Mouse (Mus musculus) liver, embryonic 15.5 days (tissue): ENCODE measurements at regions not wholly inside any gene's neighbourhood (a gene's known extent, or its start where the extent isn't known, plus 50 kb on each side); places are given as distances from the start of the nearest gene placed in this dataset.
"Not testable (repeated sequence)": the region's sequence is repeated elsewhere in the genome, so short reads cannot be mapped to it uniquely, and the experiment has no call there.

Source experiments
- ATAC-seq: fragments of 200-750 bp; cut with Nextera tagmentation; 2 replicates; pipeline ENCODE4 v1.8.0; 2017; ENCODE audit warnings: moderate number of reproducible peaks, mild to moderate bottlenecking, moderate library complexity; ENCODE audit not compliant: insufficient read depth
- H3K27ac ChIP-seq: fragments of 300-500 bp; sonication (generic); replicated peaks from 2 replicates; pipeline ENCODE4 v1.5.1; 2015; ENCODE audit warnings: mild to moderate bottlenecking, inconsistent platforms
- H3K27me3 ChIP-seq: fragments of 300-500 bp; sonication (generic); 2 replicates; pipeline ENCODE4 v1.6.1; 2015; ENCODE audit warnings: mild to moderate bottlenecking, inconsistent platforms
- H3K36me3 ChIP-seq: fragments of 300-500 bp; sonication (generic); replicated peaks from 2 replicates; pipeline ENCODE4 v1.6.1; 2015; ENCODE audit warnings: moderate library complexity, mild to moderate bottlenecking, inconsistent platforms
- H3K4me1 ChIP-seq: fragments of 300-500 bp; sonication (generic); replicated peaks from 2 replicates; pipeline ENCODE4 v1.6.1; 2015; ENCODE audit warnings: inconsistent platforms
- H3K4me2 ChIP-seq: fragments of 300-500 bp; sonication (generic); 2 replicates; pipeline ENCODE4 v1.6.1; 2015; ENCODE audit warnings: moderate library complexity, mild to moderate bottlenecking, inconsistent platforms
- H3K4me3 ChIP-seq: fragments of 300-500 bp; sonication (generic); replicated peaks from 2 replicates; pipeline ENCODE4 v1.5.1; 2015; ENCODE audit warnings: mild to moderate bottlenecking, inconsistent platforms
- H3K9ac ChIP-seq: fragments of 300-500 bp; sonication (generic); 2 replicates; pipeline ENCODE4 v1.6.1; 2015; ENCODE audit warnings: moderate library complexity, mild to moderate bottlenecking, inconsistent platforms
- H3K9me3 ChIP-seq: fragments of 300-500 bp; sonication (generic); replicated peaks from 2 replicates; pipeline ENCODE4 v1.6.1; 2016; ENCODE audit warnings: inconsistent platforms
- WGBS: fragments of 180-500 bp; shearing (Covaris S2); methylation state at CpG from one replicate; pipeline ENCODE4 v1.1.7; 2015; ENCODE audit warnings: mixed read lengths; ENCODE audit not compliant: insufficient replicate concordance; 5-methylcytosine and 5-hydroxymethylcytosine counted together

DNA sequence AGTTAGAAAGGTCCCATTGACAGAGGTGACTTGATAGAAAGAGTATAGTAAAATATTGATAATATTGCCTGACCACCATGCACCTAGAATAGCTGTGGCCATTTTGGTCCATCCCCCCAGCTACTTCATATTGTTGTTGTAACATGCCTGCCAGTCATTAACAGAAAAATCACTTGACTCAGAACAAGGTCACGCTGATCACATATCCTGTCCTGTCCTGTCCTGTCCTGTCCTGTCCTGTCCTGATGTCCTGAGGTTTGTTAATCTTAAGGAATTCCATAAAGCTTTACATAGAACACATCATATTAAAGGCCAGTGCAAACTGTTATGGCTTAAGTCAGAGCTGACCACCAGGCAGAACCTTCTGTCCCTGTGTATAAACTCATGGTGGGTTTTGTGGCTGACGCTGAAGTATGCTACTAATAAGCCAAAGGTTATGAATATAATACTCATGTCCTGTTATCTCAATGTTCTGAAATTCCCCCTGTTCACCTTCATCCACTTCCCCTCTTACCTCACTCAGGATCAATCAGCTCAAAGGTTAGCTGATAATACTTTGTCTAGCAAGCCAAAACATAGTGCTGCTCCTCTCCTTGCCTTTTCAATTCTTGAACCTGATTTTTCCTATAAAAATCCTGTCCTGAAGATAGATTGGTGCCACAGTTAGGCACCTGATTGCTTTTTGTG lies 173.7 kb downstream of the Alg10b start:
- H3K9ac ChIP-seq, result no peak overlapping the region
- H3K36me3 ChIP-seq, result no peaks in the 10 kb centered on the region
- H3K27ac ChIP-seq, result no peak overlapping the region
- H3K4me3 ChIP-seq, result no peak overlapping the region
- no peak overlapping the region for H3K4me2 ChIP-seq
- H3K9me3 ChIP-seq, result no peaks in the 10 kb centered on the region
- no peak for ATAC-seq
- H3K27me3 ChIP-seq, result no peaks in the 10 kb centered on the region
- WGBS, result 66% methylated on average over 2 of the region's 2 CpGs
- H3K4me1 ChIP-seq, result no peaks in the 10 kb centered on the region

DNA sequence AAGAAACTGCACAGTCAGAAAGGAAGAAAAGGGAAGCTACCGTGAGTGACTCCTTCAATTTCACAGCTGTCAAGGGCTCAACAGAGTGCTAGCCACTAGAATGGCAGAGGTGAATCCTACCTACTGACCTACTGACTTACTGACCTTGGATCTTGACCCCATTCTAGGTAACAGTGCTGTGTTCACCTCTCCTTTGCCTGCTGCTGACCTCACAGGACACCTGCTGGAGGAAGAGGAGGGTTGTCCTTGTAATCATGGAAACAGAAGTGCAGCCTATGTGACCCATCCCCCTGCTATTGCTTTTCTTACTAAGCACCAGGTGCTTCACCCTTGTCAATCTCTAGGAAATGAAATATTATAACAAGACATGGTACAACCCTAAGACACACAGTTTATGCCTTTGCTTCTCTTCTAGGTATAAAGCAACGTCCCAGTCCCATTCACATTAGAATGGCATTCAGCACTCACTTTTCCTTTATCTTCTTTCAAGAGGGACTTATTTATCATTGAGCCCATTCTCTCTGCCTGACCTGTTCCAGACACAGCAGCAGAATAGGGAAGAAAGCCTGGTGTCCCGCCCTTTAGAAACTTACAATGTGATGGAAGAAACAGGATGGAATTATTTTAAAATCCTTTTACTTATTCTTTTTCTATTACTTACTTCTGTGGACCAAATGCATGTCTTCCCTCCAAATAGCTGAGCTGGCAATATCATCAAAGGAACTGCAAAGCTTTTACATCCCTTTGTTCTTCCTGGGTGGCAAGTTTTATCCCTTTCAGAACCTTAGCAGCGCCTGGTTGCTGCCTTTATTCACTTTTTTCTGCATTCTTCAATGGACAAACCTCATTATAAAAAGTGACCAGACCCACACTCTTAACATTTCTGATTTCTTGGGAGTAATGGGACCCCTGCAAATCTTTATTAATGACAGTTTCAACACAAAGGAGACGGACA lies 176.5 kb downstream of the Alg10b start:
- no peaks in the 10 kb centered on the region for H3K27me3 ChIP-seq
- no peak overlapping the region for H3K4me2 ChIP-seq
- H3K36me3 ChIP-seq, result no peaks in the 10 kb centered on the region
- H3K4me3 ChIP-seq, result no peak overlapping the region
- H3K4me1 ChIP-seq, result no peaks in the 10 kb centered on the region
- no peak overlapping the region for H3K27ac ChIP-seq
- no peak overlapping the region for H3K9ac ChIP-seq
- no peaks in the 10 kb centered on the region for H3K9me3 ChIP-seq
- ATAC-seq, result no peak
- WGBS, result 38% methylated on average over 5 of the region's 5 CpGs

DNA sequence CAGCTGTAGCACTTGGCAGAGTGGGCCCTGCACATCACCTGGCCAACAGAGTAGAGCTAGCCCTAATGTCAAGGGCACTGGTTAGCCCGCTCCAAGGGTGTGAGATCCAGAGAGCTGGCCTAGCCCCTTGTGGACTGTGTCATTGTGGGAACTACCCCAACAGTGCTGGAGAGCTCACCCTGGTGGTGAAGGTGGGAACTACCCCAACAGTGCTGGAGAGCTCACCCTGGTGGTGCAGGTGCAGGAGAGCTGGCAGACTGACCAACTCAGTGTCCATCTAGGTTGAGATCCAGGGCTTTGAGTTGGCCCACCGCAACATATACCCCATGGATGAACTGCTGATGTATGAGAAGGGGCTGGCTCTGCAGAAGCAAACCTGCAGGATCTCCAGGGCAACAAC lies 196.7 kb downstream of the Alg10b start:
- Histone ChIP-seq H3K4me1 (no peaks in the 10 kb centered on the region), H3K4me2 (no peak overlapping the region), H3K36me3 (no peaks in the 10 kb centered on the region), H3K4me3 (no peak overlapping the region), H3K27me3 (no peaks in the 10 kb centered on the region), H3K9ac (no peak overlapping the region), H3K27ac (no peak overlapping the region), H3K9me3 (no peaks in the 10 kb centered on the region)
- ATAC-seq, result no peak
- 64% methylated on average over 2 of the region's 2 CpGs for WGBS

DNA sequence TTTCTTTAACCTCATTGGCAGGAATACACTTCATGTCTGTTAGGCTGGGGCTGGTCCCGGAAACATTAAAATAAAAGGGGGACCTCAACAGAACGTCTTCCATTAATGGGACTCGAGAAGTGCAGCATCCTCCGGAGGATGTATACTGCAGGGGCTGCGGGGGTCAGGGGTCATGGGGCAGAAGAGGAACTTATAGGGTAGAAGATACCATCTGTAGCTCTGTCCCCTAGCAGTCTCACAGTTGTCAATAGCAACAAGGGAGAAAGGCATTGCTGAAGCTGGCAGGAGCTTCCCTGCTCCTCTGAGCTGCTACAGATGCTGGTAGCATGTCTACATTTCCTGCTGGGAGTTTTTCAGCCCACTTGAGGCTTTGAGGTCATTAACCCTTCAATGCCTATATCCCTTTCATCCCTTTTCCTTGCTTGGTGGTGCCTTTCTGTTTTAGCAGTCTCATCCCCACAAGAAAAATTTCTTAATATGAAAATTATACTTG lies 198.1 kb downstream of the Alg10b start:
- H3K9ac ChIP-seq, result no peak overlapping the region
- no peaks in the 10 kb centered on the region for H3K36me3 ChIP-seq
- no peaks in the 10 kb centered on the region for H3K4me1 ChIP-seq
- H3K4me2 ChIP-seq, result no peak overlapping the region
- no peak overlapping the region for H3K4me3 ChIP-seq
- ATAC-seq, result no peak
- H3K9me3 ChIP-seq, result no peaks in the 10 kb centered on the region
- no peaks in the 10 kb centered on the region for H3K27me3 ChIP-seq
- H3K27ac ChIP-seq, result no peak overlapping the region
- 32% methylated on average over 5 of the region's 5 CpGs for WGBS

DNA sequence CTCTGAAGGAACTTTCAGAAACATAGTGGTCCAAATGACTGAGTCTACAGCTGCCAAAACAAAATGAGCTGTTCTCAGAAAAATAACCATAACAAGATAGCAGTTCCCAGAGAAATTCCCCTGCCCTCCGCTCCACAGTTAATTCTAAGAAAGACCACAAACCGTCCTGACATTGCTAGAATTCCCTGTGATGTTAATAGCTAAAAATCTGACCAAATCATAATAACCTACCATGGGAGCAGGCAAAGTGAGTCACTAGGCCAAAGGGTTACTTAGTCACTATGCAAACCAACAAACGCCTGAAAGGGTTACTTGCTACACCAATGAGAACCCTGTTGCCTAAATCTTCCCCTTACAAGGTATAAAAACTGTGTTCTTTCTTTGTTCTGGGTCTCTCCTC lies 206.9 kb downstream of the Alg10b start:
- ATAC-seq, H3K4me3 ChIP-seq, H3K9me3 ChIP-seq, H3K27ac ChIP-seq, H3K27me3 ChIP-seq, H3K4me2 ChIP-seq, H3K4me1 ChIP-seq, H3K9ac ChIP-seq, H3K36me3 ChIP-seq: not testable (repeated sequence)
- WGBS, result 59% methylated on average over 3 of the region's 3 CpGs

DNA sequence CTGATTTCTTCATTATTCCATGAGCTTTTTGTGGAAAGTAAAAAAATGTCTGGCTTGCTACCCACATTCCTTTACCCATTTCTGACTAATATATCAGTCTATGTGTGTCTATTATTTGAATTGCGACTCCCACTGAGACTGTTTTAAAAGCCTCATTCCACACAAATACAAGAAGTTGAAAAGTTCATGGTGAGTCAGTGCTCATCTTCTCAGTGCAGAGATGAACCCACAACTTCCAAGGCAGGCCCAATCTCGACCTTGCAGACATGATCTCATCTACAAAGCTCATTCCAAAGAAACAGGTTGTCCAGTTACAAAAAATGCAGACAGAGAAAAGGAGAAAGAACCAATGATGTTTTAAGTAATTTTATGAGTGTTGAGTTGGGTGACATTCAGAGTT lies 208.0 kb downstream of the Alg10b start:
- no peak for ATAC-seq
- 35% methylated on average over 2 of the region's 2 CpGs for WGBS

DNA sequence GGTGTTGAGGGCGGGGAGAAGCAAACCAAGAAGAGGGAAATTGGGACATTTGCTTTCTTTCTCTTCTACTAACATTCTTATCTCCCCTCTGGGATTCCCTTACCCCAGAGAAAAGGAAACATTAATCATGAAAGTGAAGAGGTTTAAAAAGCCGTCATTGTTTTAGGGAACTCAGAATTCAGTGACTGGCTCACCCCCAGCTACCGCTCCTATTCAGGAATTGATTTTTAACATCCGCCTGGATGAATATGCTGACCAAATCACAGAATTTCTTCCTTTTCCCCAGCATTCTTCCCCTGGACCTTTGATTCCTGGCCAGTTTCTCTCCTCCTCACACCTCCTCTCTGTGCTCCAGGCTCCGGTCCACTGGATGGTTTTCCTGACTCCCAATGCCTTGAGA lies 211.2 kb downstream of the Alg10b start:
- H3K9ac ChIP-seq, result no peak overlapping the region
- 27% methylated on average over 5 of the region's 5 CpGs for WGBS
- no peaks in the 10 kb centered on the region for H3K36me3 ChIP-seq
- ATAC-seq, result no peak
- no peak overlapping the region for H3K27ac ChIP-seq
- H3K4me1 ChIP-seq, result no peaks in the 10 kb centered on the region
- H3K27me3 ChIP-seq, result no peaks in the 10 kb centered on the region
- H3K4me2 ChIP-seq, result no peak overlapping the region
- no peak overlapping the region for H3K4me3 ChIP-seq
- H3K9me3 ChIP-seq, result no peaks in the 10 kb centered on the region

More for the DNA sequence above, 208.0 kb downstream of the Alg10b start:
- H3K9me3 ChIP-seq, result no peaks in the 10 kb centered on the region
- H3K4me3 ChIP-seq, result no peak overlapping the region
- no peaks in the 10 kb centered on the region for H3K36me3 ChIP-seq
- no peak overlapping the region for H3K27ac ChIP-seq
- H3K27me3 ChIP-seq, result no peaks in the 10 kb centered on the region
- no peaks in the 10 kb centered on the region for H3K4me1 ChIP-seq
- H3K9ac ChIP-seq, result no peak overlapping the region
- H3K4me2 ChIP-seq, result no peak overlapping the region
